Mouse (Mus musculus): Measurements from ENCODE around the gene H13.

DNA sequence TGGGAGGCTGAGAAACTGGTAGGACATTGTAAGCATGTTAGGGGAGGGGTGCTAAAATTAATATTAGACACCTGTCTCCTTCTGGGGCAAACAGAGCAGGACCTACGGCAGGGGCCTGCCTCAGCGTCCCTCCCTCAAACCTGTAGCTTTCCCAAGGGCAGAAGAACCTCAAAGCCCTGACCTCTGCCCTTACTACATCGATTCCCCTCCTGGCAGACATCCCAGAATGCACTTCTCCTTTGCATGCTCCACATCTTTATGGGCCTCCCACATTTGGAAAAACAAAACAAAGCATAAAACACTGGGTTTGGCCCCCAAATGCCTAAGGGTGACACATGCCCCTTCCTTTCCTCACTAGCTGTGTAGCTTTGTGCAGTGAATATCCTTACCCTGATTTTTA, 40.0 kb upstream of the H13 start:
- no peak for TF ChIP-seq CTCF (conservative IDR thresholded peaks at IDR 0.05; ENCODE audit: insufficient read depth, insufficient read length, low read depth, low read length)
- no peak for TF ChIP-seq POLR2A (IDR thresholded peaks at IDR 0.05; ENCODE audit: low read depth, low read length)
